Mouse (Mus musculus) frontal cortex, postnatal 36 days (tissue): ENCODE data around the gene Apoc1.
A peak's percentile ranks its signal among the peaks of the same experiment; 100 is the strongest.

ENCODE experiments used
- DNase-seq, 2 experiments: peaks; one replicate each; pipeline ENCODE4 v3.0.0; 2022; ENCODE audit warnings: low spot score in 2 of 2

Apoc1 gene

DNA sequence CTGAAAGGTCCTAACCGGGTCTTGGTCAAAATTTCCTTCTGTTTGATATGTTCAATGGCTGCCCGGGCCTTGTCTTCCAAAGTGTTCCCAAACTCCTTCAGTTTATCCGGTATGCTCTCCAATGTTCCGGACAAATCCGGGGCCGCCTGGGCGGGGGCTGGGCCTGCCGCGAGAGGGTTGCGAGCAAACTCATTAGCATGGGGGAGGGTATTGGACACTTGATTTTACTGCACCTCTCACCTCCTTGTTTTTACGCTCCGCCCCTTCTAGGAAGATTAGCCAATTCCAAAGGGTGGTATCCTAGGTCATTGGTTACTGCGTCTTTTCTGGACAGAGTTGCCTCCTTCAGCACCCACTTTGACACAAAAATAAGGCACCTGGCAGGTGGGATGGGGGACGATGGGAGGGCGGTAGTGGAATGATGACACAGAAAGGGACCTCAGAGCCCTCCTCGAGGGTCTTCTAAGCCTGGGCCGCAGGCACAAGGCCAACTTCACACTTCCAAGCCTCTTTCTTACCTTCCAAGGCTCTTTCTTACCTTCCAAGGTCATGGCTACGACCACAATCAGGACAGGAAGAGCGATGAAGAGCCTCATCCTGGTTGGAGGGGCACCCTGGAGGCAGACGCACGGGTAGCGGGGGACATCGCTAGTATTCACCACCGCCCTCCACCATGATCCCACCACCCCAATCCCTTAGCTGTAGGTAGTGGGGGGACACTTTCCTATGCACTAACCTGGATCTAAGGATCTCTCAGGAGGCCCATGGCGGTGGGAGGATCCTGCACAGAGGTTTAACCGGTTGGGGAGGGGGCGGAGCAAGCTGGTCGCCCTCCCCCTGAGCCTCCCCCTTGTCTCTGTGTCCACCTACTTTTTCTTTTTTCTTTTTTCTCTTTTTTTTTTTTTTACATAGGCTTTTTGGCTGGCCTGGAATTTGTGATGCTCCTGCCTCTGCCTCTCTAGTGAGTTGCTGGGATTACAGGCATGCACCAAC lies at the start of gene Apoc1:
Apoc1 (minus strand) TSS at position 788 of the 993 bp plus-strand sequence.
- no peak for DNase-seq

DNA sequence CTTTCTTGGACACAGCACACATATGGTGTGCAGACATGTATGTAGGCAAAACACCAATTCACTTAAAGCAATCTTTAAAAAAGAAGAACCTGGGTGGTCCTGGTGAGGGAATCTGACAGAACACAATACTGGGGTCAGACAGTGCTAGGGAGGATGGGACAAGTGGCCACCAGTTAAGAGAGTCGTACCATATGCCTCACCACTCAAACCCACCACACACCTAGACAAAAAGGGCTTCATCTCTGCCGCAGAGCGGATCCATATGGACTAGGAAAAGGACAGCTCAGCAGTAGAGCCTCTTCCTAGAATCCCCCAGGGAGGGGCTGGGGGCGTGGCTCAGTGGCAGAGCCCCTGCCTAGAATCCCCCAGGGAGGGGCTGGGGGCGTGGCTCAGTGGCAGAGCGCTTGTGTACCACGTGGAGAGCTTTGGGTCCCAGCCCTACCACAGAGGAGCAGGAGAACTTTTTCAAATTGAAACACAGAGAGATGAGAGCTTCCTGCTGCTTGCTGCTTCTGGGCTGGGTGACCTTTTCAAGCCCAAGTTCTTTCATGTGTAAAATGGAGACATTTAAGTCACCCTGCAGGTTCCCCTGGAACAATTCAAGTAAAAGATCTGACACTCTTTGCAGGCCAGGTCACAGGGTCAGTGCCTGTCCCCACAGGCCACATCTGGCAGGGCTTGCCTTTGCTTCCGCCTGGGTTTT lies 49.0 kb upstream of the Apoc1 start:
- no peak for DNase-seq

DNA sequence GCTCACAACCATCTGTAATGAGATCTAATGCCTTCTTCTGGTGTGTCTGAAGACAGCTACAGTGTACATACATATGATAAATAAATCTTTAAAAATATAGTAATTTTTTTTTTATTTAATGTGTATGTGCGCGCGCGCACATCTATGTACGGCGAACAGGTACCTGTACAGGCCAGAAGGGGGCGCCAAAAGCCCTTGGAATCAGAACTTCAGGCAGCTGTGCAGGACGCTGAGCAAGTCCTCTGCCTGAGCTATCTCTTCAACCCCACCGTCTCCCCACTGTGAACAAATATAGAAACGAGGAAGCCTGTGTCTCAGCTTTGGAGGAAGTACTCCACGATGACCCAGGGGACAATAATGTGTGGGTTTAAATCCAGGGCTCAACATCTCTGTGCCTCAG lies 47.8 kb upstream of the Apoc1 start:
- DNase-seq, result no peak

DNA sequence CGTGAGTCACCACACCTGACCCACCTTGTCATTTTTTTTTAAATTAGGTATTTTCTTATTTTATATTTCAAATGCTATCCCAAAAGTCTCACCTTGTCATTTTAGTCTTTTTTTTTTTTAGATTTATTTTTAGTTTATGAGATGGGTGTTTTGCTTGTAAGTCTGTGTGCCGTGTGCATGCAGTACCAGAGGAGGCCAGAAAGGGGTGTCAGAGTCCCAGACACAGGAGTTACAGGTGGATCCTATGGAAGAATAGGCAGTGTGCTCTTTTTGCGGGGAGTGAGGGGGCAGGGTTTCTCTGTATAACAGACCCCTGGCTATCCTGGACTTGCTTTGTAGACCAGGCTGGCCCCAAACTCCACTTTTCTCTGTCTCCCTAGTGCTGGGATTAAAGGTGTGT lies 46.3 kb upstream of the Apoc1 start:
- no peak for DNase-seq

DNA sequence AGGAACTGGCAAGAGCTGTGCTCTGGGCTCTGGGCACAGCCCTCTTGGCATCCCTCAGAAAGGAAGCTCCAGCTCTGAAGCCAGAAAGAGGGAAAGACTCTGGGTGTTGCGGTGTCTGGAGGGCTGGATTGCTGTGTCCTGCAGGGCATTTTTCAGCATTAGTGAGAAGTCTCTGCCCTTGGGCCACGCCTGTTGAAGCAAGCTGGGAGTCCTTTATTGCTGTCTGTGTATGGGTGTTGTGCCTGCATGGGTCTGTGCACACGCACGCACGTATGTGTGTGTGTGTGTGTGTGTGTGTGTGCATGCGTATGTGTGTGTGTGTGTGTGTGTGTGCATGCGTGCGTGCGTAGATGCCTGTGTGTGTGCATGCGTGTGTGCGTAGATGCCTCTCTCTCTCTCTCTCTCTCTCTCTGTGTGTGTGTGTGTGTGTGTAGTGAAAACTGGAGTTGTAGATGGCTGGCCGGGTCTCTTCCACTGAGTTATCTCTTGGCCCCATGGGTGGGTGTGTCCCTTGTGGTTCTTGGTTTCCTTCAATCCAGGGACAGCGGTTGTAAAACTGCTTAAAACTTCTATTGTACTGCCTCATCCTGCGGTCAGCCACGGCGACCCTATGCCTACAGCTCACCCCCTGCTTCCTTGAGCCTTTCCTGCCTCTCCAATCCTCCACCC lies 44.1 kb upstream of the Apoc1 start:
- DNase-seq, result no peak

DNA sequence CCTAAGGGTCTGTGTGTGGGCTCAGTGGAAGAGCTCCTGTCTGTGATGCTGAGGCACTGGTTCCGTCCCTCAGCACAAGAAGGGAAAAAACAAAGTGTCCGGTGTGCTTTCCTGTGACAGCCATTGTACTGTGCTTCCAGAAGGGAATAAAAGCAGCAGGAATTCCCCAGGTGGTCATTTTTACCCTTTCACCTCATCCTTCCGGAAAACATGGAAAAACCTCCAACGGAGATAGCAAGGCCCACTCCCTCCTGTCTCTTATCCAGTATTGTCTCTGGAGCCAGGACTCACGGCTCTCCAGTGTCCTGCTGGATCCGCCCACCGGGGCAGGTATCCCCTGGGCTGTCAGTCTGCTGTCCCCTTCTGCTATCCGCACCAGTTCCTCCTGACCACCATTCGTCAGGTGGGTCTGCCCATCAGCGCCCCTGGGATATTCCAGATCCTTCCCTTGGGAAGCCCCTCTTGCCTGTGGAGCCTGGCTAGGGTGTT lies 41.8 kb upstream of the Apoc1 start:
- no peak for DNase-seq

DNA sequence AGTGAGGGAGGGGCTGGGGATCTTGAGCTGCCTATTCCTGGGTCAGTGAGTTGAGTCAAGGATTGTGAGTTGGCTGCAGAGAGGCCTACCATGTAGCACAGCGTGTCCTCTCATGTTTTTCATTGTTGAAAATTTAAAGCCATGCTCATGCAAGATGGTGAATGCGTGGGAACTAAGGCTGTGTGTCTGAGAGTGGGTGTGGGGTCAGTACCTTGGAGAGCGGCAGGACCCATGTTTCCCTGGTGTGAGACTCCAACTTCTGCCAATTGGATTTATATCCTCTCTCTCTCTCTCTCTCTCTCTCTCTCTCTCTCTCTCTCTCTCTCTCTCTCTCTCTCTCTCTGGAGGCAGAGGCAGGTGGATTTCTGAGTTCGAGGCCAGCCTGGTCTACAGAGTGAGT lies 34.1 kb upstream of the Apoc1 start:
- DNase-seq, result no peak

DNA sequence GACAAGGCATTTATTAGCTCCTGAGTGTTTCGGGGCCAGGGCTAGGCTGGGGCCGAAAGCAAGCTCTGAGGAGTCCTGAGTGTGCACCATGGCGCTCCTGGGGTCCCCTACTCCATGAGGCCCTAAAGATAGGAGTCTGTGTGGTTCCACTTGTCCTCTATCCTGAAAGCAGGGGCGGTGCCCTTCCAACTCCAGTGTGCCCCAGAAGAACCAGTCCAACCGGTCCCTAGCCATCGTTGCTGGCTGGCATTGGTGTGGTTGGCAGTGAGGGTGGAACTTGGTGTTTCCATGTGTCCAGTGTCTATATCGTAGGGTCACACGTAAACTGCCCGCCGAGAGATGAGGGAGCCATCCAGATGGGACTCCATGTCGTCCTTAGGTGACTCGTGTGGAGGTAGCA lies 31.7 kb upstream of the Apoc1 start:
- no peak for DNase-seq

DNA sequence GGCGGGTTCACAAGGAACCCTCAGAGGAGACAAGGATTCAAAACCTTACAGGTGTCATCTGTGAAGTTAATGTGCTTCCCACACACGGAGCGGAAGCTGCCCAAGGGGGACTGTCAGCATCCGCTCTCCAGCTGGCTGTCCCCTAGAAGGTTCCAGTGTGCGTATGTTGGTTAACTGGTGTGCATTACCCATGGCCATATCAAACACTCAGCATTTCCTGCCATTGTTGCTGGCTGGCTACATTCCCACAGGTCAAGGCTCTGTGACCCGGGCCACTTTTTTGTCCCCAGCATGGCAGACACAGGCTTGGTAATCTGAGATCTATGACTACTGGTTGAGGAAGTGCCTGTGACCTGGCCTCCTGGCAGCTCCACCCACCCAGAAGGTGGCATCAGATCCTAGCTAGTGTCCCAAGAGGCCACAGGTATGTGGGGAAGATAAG lies 30.3 kb upstream of the Apoc1 start:
- no peak for DNase-seq

DNA sequence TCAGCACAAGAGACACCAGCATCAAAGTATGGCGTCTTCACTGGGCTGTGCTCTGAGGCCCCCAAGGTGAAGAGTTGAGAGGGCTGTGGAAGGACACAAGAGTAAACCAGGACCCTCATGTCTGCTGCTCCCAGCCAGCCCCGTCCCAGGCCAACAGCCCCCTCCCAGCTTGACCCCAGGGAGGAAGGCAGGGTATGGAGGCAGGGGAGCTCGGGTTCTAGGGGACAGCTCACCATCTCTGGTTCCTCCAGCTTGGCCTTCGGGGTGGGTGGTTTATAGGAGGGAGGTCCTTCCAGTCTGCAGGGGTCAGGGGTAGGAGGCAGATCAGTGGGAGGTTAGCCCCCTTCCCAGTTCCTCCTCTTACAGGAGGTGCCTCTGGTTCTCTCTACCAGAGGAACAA lies 26.7 kb upstream of the Apoc1 start:
- no peak for DNase-seq

DNA sequence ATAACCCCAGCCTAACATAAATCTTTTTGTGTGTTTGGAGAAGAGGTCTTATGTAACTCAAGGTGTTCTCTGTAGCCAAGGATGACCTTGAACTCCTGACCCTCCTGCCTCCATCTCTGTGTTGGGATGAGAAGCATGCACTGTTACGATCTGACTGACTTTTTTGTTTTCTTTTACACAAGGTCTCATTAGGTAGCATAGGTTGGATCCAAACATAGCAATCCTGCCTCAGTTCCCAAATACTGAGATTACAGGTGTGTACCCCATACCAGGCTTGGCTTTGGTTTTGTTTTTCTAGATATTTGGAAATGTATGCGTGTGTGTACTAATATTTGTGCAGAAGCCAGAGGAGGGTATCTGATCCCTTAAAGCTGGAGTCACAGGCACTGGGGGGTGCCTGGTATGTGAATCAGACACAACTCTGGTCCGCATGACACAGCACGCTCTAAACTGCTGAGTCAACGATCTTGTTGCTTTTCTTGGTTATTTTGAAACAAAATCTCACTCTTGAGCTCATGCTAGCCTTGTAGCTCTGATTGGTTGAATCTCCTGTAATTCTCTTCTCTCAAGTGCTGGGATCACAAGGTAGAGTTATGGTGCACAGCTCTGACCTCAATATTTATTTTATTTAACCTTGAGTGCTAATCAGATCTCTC lies 26.0 kb upstream of the Apoc1 start:
- DNase-seq, result no peak

DNA sequence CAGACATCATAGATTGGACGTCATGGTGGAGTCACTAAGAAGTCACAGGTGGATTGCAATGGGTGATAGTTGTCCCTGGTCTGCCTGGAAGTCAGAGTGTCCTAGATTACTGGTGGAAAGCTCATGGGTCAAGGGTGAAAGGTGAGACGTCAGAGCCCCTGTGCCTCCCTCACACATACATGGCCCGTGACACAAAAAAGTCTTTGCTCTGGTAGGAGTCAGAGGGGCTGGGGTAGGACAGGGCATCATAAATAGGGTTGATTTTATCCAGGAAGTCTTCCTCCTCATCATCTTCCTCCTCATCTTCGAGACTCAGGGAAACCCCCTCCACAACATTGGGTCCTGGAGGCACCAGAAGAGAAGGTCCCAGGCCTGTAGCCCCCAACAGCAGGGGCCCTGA lies 24.9 kb upstream of the Apoc1 start:
- no peak for DNase-seq

DNA sequence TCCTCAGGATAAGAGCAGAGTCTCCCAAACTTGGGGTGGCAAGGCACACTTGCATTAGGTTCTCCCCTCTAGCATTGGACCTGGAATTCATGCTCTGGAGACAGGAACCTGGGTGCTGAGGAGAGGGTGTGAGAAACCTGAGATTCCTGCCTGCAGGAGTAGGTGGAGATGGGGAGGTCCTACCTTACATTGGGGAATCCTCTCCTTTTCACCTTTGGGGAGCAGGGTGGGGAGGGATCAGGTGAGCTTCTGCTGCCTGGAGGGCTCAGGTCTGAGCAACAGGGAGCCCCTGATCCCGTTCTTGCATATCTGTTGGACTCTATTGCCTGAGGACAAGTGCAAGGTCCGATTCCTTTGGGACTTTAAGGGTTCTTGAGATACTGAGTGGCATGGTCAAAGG lies 24.4 kb upstream of the Apoc1 start:
- DNase-seq, result no peak

DNA sequence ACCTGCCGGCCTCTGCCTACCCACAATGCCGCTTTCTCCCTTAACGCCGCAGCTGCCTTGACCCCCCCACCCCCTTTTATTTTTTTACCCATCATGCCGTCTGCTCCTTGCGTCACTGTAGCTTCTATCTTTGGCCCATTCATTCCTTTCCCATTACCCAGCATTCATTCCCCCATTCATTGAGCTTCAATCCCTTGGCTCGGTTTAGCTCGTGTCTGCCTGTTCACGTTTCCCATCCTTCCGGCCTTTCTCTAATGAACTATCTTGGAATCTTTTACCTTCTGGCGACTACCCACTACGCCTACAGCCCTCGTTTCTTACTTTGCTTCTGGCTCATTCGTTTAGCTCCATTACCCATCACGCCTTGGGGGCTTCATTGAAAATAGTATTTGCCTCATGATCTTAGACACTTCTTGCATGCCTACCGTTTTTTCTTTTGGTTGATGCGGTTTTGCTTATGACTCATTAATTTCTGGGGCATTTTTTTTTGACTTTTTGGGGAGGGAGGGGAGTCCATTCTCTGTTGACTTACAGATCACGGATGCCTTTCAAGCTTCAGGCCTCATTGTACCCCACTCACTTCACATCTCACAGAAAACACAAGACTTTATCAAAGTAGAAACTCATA lies 23.7 kb upstream of the Apoc1 start:
- DNase-seq, result no peak

DNA sequence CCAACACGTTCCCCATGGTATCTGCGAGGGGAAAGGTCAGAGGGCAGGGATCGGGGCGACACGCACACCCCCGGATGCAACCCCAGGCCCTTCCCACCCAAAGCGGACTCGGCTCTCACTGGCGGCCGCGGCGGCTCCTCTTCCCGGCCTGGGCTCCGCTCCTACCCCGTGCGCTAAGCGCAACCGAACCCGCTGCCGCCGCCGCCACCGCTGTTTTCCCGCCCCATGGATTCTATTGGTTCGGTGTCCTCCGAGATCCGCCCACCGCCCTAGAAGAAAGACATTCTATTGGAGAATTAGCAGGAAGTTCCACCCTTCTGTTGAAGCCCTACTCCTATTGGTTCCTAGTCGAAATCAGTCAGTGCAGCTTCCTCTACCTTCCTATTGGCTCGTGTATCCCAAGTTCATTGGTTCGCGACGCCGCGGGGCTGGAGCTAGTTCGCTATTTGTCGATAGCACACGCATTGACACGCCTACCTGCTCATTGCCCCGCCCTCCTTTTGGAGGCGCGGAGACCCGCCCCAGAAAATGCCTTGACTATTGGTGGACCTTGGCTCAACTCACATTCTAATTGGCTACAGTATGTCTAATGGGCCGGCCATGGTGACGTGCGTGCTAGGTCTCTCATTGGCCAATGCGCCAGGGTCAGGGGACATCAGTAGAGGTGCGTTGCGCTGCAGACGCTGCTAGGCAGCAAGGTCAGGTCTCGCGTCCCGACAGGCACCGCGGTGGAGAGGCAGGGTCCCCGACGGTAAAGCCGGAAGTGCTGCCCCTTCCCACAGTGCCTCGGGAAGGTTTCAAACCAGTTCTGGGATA lies 23.0 kb upstream of the Apoc1 start, which contains the start of gene Tomm40:
Tomm40 (minus strand) TSS at position 200 of the 816 bp plus-strand sequence.
- peak; percentile 99 to 100 for DNase-seq

DNA sequence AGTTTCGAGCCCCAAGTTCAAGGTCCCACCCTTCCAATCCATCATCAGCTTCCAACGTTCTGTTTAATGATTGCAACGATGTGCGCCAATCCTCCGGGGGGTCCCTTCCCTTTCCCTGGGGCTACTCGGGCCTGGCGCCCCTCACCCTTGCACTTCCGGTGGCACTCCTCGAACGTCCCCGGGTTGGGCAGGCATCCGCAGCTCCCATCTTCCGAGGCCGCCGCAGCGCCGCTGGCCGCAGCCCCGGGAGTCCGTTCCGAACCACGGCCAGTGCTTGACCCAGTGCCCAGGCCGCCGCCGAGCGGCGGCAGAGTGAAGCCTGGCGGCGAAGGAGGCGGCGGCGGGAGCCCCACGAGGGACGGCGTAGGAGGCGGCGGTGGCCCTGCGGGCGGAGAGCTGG lies 22.4 kb upstream of the Apoc1 start:
- DNase-seq, result peak in 1 of 2 experiments; percentile 32

DNA sequence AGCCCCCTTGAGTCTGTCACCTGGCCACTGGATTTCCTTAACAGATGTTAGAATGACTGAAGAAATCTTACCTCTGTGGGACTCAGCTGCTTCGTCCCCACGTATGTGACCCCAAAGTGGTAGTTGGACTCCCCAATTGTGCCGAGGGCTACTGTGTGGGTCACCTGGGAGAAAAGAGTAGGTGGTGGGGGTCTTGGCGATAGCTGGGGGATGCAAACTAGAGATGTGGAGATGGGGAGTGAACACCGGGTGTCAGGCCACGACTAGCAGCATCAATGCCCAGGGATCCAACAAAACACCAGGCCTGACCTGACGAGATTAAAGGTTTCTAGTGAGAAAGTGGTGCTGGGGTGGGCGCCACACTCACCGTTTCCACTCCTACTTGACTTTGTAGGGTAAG lies 21.1 kb upstream of the Apoc1 start:
- no peak for DNase-seq

DNA sequence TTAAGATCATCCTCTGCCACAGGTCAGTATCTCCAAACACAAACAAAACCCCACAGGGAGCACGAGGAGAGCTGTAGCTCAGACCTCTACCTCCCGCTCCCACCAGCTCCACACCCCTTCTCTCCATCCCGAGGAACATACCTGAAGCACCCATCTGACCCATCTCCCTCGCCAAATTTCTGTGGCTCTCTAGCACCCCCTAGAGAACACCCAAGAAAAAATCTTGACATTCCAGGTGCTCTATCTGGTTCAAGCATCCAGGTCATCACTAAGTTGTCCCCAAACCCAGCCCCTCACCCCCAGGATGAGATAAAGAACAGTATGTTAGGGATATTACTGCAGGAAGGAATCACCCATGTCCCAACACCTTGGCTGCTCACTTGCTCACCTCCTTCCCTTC lies 20.7 kb upstream of the Apoc1 start:
- no peak for DNase-seq

DNA sequence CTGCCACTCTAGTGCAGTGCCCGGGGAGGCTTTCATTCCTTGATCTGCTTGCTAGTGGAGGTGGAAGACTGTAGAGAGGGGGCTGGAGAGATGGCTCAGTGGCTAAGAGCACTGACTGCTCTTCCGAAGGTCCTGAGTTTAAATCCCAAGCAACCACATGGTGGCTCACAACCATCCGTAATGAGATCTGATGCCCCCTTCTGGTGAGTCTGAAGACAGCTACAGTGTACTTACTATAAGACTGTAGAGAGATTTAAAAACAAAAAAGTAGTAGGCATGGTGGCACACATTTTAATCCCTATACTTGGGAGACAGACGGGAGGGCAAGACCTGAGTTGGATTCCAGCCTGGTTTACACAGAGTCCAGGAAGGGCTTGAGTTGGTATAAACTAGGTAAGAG lies 20.0 kb upstream of the Apoc1 start:
- DNase-seq, result no peak

DNA sequence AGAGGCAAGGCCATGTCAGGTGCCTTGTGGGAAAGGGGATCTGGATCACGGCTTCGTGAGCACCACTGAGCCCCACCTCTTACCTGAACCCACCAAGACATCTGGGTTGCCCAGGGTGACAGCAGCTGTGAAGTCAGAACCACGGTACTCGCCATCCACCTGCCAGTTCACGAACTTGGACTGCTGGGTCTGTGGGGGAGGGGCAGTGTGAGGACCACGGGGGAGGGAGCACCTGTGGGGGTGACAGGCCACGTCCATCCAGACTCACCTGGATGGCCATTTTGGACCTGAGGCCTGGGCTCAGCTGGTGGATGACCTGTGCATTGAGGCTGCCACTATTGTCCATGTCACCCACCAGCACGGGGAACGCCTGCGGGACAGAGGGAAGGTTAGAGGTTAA lies 18.2 kb upstream of the Apoc1 start:
- no peak for DNase-seq
